Mouse (Mus musculus) urinary bladder, adult 2 months (tissue): Measurements from ENCODE around the gene Fbll1. TPM values are rescaled to one million over a fixed set of nuclear protein-coding genes. Genes with fewer than 3 reads are reported as not detected.

Source experiments
- DNase-seq: peaks from one replicate; pipeline ENCODE4 v3.0.0; 2022; ENCODE audit warnings: low spot score
- polyA plus RNA-seq: library from polyadenylated mRNA; depleted of rRNA; stranded (reverse); fragments of >200 nt; gene quantifications from 2 replicates; pipeline ENCODE4 v1.2.3, GENCODE M21; 2012; rRNA removed

Gene Fbll1
- polyA plus RNA-seq, 1 experiment: not detected

DNA sequence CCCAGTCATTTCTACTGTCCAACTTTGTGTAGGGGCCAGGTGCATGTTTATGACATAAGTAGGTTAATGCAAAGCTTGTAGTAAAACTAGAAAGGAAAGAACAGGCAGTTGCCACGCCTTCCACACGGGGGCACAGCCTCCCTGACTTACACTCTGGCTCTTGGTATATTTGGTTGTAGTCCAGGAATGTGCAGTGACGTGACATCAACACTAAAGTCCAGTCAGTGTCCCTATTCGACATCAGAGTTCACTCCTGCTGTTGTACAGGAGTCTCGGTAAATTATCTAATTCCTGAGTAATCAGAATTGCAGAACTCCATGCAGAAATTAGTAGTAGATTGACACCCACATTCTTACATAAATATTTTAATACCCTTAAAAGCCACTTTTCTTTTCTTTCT is 15.6 kb downstream of the Fbll1 start:
- no peak for DNase-seq

DNA sequence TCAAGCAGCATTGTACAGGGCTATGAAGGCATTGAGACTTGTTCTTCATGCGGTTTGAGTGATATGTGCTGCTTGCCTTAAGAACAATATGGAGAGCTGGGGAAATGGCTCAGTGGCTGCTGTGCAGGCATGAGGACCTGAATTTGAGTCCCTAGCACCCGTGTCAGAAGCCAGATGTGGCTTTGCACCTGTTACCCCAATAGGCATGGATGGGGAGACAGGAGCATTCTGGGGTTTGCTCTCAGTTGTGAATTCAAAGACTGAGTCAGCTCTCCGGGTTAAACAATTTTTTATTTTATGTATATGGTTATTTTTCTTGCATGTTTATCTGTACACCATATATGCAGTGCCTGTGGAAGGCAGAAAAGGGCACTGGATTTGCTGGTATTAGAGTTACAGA is 16.2 kb downstream of the Fbll1 start:
- no peak for DNase-seq

DNA sequence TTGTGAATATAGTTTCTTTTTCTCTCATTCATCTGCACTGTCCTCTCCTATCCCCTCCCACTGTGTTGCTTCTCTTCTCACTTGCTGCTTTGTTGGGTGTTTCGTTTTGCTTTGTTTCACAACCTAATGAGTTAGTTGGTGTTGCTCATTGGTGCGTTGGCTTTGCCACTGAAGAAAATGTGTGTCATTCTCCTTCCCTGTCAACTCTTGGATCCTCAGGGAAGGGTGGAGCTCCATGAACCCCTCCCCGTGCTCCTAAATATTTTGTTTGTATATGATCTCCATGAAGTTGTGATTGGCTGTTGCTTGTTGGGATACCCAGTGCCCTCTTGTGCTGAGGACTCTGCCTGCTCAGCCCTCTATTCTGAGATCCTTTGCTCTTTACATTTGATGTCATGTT is 18.3 kb downstream of the Fbll1 start:
- no peak for DNase-seq

DNA sequence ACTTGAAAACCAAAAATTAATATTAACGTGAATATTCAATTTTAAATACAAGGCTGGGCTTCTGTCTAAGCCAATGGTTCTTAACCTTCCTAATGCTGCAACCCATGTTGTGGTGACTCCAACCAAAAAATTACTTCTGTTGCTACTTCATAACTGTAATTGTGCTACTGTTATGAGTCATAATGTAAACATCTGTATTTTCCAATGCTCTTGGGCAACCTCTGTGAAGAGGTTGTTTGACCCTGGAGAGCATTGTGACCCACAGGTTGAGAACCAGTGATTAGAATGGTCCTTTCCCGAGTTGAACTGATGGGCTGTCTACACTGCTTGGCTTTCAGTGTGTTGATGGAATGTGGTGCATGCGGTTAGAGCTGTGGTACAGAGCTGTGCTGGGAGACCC is 22.2 kb downstream of the Fbll1 start:
- DNase-seq: no peak

DNA sequence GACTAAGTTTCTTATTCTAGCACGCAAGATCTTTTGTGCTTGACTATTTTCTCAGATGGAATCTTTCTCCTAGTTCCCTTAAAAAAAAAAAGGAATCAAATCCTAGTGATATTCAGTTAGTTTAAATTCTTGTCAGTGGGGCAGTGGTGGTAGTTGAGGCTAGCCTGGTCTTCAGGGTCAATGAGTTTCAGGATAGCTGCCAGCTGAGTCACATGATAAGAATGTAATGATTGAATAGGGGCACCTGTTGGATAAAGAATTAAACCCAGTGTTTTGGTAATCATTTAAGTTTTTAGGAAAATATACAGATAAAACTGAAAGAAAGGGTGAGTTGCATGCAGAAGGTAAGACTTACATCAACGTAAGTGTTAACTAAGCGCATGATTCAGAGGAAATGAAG is 23.1 kb downstream of the Fbll1 start:
- DNase-seq: no peak

DNA sequence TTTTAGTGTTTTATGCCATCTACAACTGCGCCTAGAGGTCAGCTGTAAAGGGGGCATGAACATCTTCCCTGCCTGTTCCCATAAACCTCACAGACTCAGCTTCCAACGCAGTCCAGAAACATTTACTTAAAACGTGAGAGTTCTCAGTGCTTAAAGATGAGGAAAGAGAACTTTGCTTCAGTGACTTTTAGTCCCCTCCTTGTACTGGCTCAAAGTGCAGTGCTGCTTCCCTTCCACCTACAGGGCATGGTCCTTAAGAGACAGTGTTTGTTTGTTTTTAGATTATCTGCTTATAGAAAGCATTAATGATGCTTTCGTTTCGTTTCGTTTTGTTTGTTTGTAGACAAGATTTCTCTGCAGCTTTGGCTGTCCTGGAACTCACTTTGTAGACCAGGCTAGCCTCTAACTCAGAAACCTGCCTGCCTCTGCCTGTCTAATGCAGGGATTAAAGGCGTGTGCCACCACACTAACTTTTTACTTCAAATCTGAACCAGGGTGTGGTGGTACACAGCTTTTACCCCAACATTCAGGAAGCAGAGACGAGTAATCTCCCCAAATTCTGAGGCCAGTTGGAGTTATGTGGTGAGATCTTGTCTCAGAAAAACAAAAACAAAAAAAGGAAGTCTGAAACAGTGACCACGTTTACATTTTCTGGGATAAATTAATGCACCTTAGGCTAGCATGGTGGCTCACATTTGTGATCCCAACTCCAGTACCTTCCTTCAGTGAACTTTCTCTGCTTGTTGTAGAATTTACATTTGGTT is 27.8 kb downstream of the Fbll1 start:
- no peak for DNase-seq

DNA sequence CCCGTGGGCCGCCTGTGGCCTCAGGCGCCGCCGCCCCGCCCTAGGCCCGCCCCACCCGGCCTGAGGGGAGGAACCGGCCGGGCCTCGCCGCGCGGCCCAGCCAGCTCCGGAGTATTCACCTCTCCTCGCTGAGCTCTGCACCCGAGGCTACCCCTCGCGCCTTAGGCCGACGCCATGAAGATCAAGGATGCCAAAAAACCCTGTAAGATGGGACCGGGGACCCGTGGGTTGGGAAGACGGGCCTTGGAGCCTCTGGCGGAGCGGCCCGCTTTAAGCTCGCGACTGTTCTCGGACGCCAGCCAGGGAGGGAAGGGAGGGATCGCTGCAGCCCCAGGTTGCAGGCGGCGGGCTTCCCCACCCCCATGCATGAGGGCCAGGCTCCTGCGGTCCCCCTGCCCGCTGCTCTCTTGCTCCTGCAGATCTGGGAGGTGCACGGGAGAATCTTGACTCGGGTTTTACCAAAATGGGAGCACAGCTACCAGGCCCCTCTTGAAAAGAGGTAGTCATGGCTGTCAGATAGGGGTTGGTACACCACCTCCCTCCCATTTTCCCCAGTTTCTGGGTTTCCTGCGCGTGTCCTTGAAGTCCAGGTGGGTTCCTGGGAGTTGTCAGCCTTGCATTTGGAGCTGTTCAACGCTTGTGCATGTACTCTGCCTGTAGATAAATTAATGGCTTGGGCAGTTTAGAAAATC is 28.8 kb downstream of the Fbll1 start:
- DNase-seq: peak; percentile 81

DNA sequence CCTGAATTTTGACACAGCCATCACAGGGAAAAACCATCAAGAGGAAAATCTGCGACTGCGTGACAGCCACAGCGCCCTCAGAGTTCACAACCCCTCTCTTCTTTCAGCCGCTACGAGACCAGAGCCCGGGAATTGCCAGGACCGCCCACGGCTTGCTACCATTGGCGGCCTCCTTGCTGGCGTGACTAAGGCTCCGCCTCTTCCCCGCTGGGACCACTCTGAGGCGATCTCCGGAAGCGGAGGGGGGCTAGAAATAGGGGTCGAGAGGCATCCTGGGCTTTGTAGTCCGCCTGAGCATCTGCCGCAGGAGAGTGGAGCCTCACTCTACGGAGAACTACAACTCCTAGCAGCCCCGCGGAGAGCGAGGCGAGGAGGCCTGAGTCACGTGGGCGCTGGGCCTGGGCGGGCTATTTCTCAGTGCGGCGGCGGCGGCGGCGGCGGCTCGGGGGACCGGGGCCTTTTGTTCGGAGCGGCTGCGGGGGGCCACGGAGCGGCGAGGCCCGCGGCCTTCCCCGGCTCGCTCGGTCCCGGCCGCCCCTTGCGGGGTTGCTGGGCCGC is 29.4 kb downstream of the Fbll1 start, which contains the start of gene Pank3:
Pank3 (plus strand) TSS at position 297 of the 558 bp plus-strand sequence.
- DNase-seq: peak; percentile 86

DNA sequence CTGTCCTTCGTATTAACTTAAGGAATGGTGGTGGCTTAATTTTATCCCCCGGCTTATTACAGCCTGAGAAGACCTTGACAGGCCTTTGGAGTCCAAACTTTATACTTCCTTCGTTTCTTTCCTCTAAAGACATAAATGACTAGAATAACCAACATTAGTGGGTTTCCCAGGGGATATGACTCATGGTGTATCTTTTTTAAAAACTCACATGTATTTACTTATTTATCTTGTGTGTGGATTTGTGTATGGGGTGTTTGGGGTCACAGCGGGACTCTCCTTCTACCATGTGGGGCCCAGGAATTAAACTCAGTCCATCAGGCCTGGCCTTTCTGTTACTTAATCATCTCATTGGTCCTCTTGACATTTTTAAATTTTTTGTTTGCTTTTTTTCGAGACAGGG is 31.8 kb downstream of the Fbll1 start:
- DNase-seq: no peak

DNA sequence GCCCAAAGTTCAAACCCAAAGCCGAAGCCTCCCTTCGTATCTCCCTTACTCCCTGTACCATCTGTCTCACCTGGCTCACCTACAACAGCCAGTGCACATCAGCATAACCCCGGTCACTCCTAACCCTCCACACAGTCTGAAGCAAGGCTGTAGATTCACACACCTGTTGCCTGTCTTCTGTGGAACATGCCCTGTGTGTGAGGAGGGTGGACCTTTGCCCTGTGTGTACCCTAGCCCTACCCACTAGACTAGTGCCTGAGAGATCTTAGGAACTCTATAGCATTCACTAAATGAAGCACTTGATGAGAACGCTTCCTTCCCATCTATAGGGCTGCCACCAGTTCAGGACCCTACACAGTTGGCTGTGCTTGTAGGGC is 38.1 kb downstream of the Fbll1 start:
- no peak for DNase-seq

DNA sequence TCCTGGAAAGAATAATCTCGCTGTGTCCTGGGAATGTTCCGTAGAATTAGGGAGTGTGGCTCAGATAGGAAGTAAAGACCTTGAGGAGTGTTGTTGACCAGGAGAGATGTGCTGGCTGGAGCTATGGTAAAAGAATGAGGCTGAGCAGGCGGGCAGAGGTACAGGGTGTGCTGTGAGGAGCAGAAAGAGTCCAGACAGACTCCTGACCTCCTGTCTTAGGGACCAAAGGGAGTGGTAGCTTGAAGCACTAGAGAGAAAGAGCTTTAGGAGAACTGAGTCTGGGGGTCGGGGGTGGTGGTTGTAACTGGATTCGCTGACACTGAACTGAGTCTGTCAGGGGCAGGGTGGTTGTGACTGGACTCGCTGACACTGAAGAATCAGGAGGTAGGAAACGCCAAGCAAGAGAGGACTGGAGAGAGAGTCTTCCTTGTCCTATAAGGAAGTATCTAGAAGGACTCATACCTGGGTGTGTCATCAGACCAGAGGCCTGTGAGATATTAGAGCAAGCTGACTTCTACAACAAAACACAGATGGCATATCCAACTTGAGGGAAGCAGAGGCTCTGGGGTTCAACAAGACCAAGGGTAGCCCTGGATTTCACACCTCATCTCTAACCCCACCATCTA is 38.6 kb downstream of the Fbll1 start:
- DNase-seq: no peak

DNA sequence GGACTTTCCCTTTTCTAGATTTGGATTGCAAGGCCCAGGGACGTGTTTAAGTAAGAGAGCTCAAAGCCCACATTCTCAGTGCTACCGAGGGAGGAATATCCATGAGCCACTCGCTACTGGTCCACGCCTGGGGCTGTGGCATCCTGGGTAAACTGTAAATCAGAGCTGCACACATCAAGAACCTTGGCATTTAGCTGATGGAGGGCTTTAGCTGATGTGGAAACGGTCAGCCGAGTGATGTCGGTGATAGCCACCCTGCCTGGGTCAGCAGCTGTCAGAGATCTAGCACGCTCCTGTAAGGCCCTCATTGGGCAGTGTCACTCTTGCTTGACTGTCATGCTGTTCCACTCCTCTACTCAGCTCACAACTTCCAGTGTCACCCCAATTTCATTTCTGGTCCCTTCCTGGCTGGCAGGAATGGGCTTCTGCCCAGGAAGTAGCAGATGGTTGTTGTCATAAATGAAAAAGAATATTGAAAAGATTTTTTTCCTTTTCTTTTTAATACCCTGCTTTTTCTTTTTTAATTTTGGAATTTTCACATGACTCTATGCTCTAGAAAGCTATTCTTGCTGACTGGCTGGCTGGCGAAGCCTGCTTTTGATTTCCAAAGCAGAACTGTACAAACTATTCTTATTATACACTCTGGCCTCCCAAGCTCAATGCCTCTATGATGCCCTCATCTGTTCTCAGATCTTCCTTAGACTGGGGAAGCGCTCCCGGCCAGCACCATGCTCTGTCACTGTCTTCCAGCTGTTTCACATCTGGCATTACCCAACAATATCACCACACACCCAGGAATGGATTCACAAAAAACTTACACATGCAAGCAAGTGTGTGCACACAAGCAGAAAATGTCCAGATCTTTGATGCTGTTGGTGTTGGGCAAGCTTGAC is 42.0 kb downstream of the Fbll1 start:
- DNase-seq: no peak

DNA sequence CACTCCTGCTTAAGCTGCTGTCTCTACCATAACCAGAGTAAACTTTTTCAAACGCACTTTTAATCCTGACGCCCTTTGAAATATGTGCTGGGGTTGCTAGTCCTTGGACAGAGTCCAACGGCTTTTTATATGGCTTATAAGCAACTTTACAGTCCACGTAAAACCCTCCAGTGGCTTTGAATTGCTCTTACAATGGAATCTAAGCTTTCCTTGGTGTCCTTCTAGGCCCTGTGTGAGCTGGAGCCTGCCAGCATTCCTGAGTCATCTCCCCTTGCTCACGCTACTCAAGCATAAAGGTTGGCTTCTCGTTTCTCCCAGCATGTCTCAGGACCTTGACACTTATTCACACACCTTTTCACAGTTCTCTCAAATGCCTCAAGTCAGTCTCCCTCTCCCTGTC is 43.1 kb downstream of the Fbll1 start:
- no peak for DNase-seq

DNA sequence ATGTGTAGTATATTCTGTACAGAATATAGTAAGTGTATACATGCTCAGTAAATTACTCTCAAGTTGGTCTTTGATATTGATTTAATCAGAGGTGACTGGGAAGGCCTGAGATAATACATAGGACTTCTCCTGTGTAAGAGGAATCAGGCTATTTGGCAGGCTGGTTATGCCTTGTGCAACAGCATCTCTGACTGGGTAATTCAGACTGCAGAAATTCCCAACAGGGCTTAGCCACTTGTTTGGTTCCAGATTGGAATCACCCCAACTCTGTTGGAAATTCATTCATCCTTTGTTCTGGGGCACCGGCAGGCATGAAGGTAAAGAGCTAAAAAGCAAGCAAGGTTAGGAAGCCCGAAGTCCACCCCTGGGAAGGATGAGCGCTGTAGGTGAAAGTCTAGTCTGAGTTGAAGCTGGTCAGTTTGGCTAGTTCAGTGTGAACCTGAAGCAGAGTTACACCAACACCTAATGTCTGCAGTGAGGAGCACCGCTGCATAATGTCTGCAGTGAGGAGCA is 43.7 kb downstream of the Fbll1 start:
- no peak for DNase-seq

DNA sequence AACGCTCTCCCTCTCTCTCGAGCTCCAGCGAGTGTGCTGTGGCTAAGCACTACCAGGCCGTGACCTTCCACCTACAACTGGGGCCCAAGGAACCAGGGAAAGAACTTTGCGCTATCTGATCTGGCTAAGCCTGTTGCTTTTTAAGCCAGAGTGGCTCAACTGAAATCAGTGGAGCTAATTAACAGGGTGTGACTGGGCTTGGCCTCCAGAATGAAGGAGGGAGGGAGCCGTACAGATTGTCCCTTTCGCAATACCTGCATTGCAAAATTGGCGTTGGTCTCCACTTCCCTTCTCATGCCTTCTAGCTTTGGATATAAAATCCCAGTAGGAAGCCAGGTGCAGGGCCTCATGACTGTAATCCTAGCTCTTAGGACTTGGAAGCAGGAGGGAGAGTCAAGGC is 48.1 kb downstream of the Fbll1 start:
- DNase-seq: peak; percentile 38

Other genes starting within 250 kb of the Fbll1 start
- gene Pank3, start 29.4 kb downstream of the Fbll1 start, polyA plus RNA-seq: 16.7 and 17.9 TPM in 2 replicates
- 49.7 and 52.7 TPM in 2 replicates for gene Rars, start 35.6 kb upstream of the Fbll1 start, polyA plus RNA-seq
- 33.7 and 34.0 TPM in 2 replicates for gene Wwc1, start 181.6 kb upstream of the Fbll1 start, polyA plus RNA-seq